Mouse (Mus musculus): Measurements from ENCODE around the gene Glt8d1.

- TF ChIP-seq CTCF (conservative IDR thresholded peaks at IDR 0.05; ENCODE audit: insufficient read depth, insufficient read length, low read depth, low read length) (no peak), POLR2A (IDR thresholded peaks at IDR 0.05; ENCODE audit: low read depth, low read length) (no peak)
Measured at GRCm38 (mm10) chr14:31022579-31022978, 21.4 kb downstream of the Glt8d1 start.

All from kidney, adult 2 months (tissue).